Mouse (Mus musculus) CH12.LX (cell line): Measurements from ENCODE around the gene Slc34a1. TPM values are rescaled to one million over a fixed set of nuclear protein-coding genes. Genes with fewer than 3 reads are reported as not detected.

ENCODE experiments used
- DNase-seq: peaks from one replicate; pipeline ENCODE4 v3.0.0-alpha.2; 2013; ENCODE audit errors: extremely low read depth
- H3K27ac ChIP-seq: 2 replicates; pipeline ENCODE4 v1.5.1; 2012; ENCODE audit warnings: low read depth, mild to moderate bottlenecking, control low read depth, moderate library complexity; ENCODE audit not compliant: insufficient read depth
- H3K27me3 ChIP-seq: replicated peaks from 2 replicates; pipeline ENCODE3; 2012; ENCODE audit warnings: inconsistent platforms
- H3K36me3 ChIP-seq, 2 experiments: replicated peaks in 1 of 2; 2 replicates each; pipeline versions ENCODE3 to v1.6.1; 2012; ENCODE audit warnings: inconsistent platforms in 1 of 2, low read length in 1 of 2, mild to moderate bottlenecking in 1 of 2, mixed read lengths in 1 of 2, moderate library complexity in 1 of 2; ENCODE audit not compliant: control insufficient read depth in 1 of 2, insufficient read depth in 1 of 2
- H3K4me1 ChIP-seq, 2 experiments: 2 replicates each; pipeline ENCODE4 v1.6.1; 2012; ENCODE audit warnings: inconsistent platforms in 1 of 2, moderate library complexity in 1 of 2; ENCODE audit not compliant: insufficient read depth in 2 of 2, control insufficient read depth in 1 of 2
- H3K4me2 ChIP-seq: 2 replicates; pipeline ENCODE4 v1.6.1; 2012; ENCODE audit warnings: low read depth, mild to moderate bottlenecking, control low read depth; ENCODE audit not compliant: poor library complexity, insufficient read depth, severe bottlenecking
- H3K4me3 ChIP-seq, 3 experiments: fragments of 150-350 bp in 1 of 3; sonication (generic) in 1 of 3; replicated peaks in 1 of 3; 2 replicates each; pipeline versions ENCODE3 to v1.5.1; 2011 to 2012; ENCODE audit warnings: low read depth in 2 of 3, low read length in 2 of 3, mild to moderate bottlenecking in 2 of 3, moderate library complexity in 2 of 3, control low read depth in 1 of 3, improper control_type of control experiment in 1 of 3, inconsistent platforms in 1 of 3, mixed read lengths in 1 of 3; ENCODE audit not compliant: poor library complexity in 1 of 3
- H3K79me2 ChIP-seq: replicated peaks from 2 replicates; pipeline ENCODE4 v1.6.1; 2012; ENCODE audit warnings: mild to moderate bottlenecking, moderate library complexity; ENCODE audit not compliant: control insufficient read depth, poor library complexity, insufficient read depth, severe bottlenecking; ENCODE audit errors: extremely low read depth
- H3K9ac ChIP-seq: 2 replicates; pipeline ENCODE4 v1.6.1; 2012; ENCODE audit warnings: low read depth, mild to moderate bottlenecking, control low read depth, moderate library complexity; ENCODE audit not compliant: insufficient read depth
- H3K9me3 ChIP-seq: replicated peaks from 2 replicates; pipeline ENCODE3; 2012; ENCODE audit warnings: low read length, inconsistent platforms, mixed read lengths
- BHLHE40 ChIP-seq: IDR thresholded peaks from 2 replicates; pipeline ENCODE4 v1.6.1; 2011; ENCODE audit warnings: mild to moderate bottlenecking, low read depth, low read length, improper control_type of control experiment
- CHD2 ChIP-seq: IDR thresholded peaks from 2 replicates; pipeline ENCODE4 v1.6.1; 2011; ENCODE audit warnings: low read length, improper control_type of control experiment
- CTCF ChIP-seq, 2 experiments: IDR thresholded peaks in 1 of 2; conservative IDR thresholded peaks in 1 of 2; 2 replicates each; pipeline ENCODE4 v1.5.1; 2011 to 2012; ENCODE audit warnings: low read depth in 2 of 2, low read length in 2 of 2, improper control_type of control experiment in 1 of 2, inconsistent platforms in 1 of 2, mild to moderate bottlenecking in 1 of 2, moderate library complexity in 1 of 2
- ELF1 ChIP-seq: IDR thresholded peaks from 2 replicates; pipeline ENCODE4 v1.6.1; 2014; ENCODE audit warnings: low read depth, mild to moderate bottlenecking, inconsistent platforms, low read length, improper control_type of control experiment
- EP300 ChIP-seq: IDR thresholded peaks from 2 replicates; pipeline ENCODE4 v1.6.1; 2011; ENCODE audit warnings: low read length, improper control_type of control experiment
- ETS1 ChIP-seq: conservative IDR thresholded peaks from 2 replicates; pipeline ENCODE4 v1.6.1; 2012; ENCODE audit warnings: low read depth, mild to moderate bottlenecking, inconsistent platforms, low read length, improper control_type of control experiment, moderate library complexity
- GABPA ChIP-seq: IDR thresholded peaks from 2 replicates; pipeline ENCODE4 v1.6.1; 2012; ENCODE audit warnings: low read depth, low read length, improper control_type of control experiment, inconsistent platforms; ENCODE audit not compliant: insufficient replicate concordance
- HCFC1 ChIP-seq: IDR thresholded peaks from 2 replicates; pipeline ENCODE4 v1.6.1; 2012; ENCODE audit warnings: low read depth, mild to moderate bottlenecking, inconsistent platforms, low read length, improper control_type of control experiment
- IRF4 ChIP-seq: IDR thresholded peaks from 2 replicates; pipeline ENCODE4 v1.6.1; 2014; ENCODE audit warnings: low read depth, mild to moderate bottlenecking, inconsistent platforms, low read length, improper control_type of control experiment
- JUND ChIP-seq: conservative IDR thresholded peaks from 2 replicates; pipeline ENCODE4 v1.6.1; 2011; ENCODE audit warnings: low read depth, low read length, improper control_type of control experiment
- MAX ChIP-seq: IDR thresholded peaks from 2 replicates; pipeline ENCODE4 v1.6.1; 2011; ENCODE audit warnings: low read length, improper control_type of control experiment
- MAZ ChIP-seq: IDR thresholded peaks from 2 replicates; pipeline ENCODE4 v1.6.1; 2012; ENCODE audit warnings: low read depth, mild to moderate bottlenecking, inconsistent platforms, low read length, improper control_type of control experiment, moderate library complexity
- MEF2A ChIP-seq: IDR thresholded peaks from 2 replicates; pipeline ENCODE4 v1.6.1; 2014; ENCODE audit warnings: low read depth, mild to moderate bottlenecking, inconsistent platforms, low read length, improper control_type of control experiment, borderline replicate concordance
- MXI1 ChIP-seq: IDR thresholded peaks from 2 replicates; pipeline ENCODE4 v1.6.1; 2011; ENCODE audit warnings: mild to moderate bottlenecking, low read depth, low read length, improper control_type of control experiment
- MYC ChIP-seq: IDR thresholded peaks from 2 replicates; pipeline ENCODE4 v1.6.1; 2011; ENCODE audit warnings: low read depth, mild to moderate bottlenecking, improper control_type of control experiment, low read length
- NELFE ChIP-seq: IDR thresholded peaks from 2 replicates; pipeline ENCODE4 v1.6.1; 2011; ENCODE audit warnings: low read depth, low read length, improper control_type of control experiment
- POLR2A ChIP-seq: IDR thresholded peaks from 2 replicates; pipeline ENCODE4 v1.6.1; 2011; ENCODE audit warnings: low read depth, mild to moderate bottlenecking, improper control_type of control experiment, low read length
- RAD21 ChIP-seq: IDR thresholded peaks from 2 replicates; pipeline ENCODE4 v1.6.1; 2011; ENCODE audit warnings: low read depth, mild to moderate bottlenecking, low read length, improper control_type of control experiment, moderate library complexity
- SIN3A ChIP-seq: IDR thresholded peaks from 2 replicates; pipeline ENCODE4 v1.6.1; 2012; ENCODE audit warnings: low read length, improper control_type of control experiment, inconsistent platforms
- SMC3 ChIP-seq: IDR thresholded peaks from 2 replicates; pipeline ENCODE4 v1.6.1; 2011; ENCODE audit warnings: low read depth, low read length, improper control_type of control experiment
- TBP ChIP-seq: conservative IDR thresholded peaks from 2 replicates; pipeline ENCODE4 v1.6.1; 2011; ENCODE audit warnings: low read depth, low read length, improper control_type of control experiment
- TCF12 ChIP-seq: IDR thresholded peaks from 2 replicates; pipeline ENCODE4 v1.6.1; 2014; ENCODE audit warnings: low read depth, mild to moderate bottlenecking, inconsistent platforms, low read length, improper control_type of control experiment
- UBTF ChIP-seq: IDR thresholded peaks from 2 replicates; pipeline ENCODE4 v1.6.1; 2012; ENCODE audit warnings: low read depth, mild to moderate bottlenecking, inconsistent platforms, low read length, improper control_type of control experiment, moderate library complexity
- USF1 ChIP-seq: IDR thresholded peaks from 2 replicates; pipeline ENCODE4 v1.6.1; 2014; ENCODE audit warnings: low read depth, mild to moderate bottlenecking, inconsistent platforms, low read length, improper control_type of control experiment
- USF2 ChIP-seq: conservative IDR thresholded peaks from 2 replicates; pipeline ENCODE4 v1.6.1; 2011; ENCODE audit warnings: low read depth, low read length, improper control_type of control experiment
- ZC3H11A ChIP-seq: IDR thresholded peaks from 2 replicates; pipeline ENCODE4 v1.6.1; 2012; ENCODE audit warnings: low read depth, mild to moderate bottlenecking, inconsistent platforms, low read length, improper control_type of control experiment
- ZMIZ1 ChIP-seq: IDR thresholded peaks from 2 replicates; pipeline ENCODE4 v1.6.1; 2012; ENCODE audit warnings: low read depth, mild to moderate bottlenecking, inconsistent platforms, low read length, improper control_type of control experiment
- ZNF384 ChIP-seq: IDR thresholded peaks from 2 replicates; pipeline ENCODE4 v1.6.1; 2012; ENCODE audit warnings: low read depth, low read length, improper control_type of control experiment, inconsistent platforms
- dilution Hi-C: fragments of 300-500 bp; cut with MboI; formaldehyde crosslinking; loops from 2 replicates; pipeline ENCODE4 v1.14.3; 2020; ENCODE audit warnings: low sequenced_read_pairs; ENCODE audit not compliant: extremely low pct_unique_long_range_greater_than_20kb, extremely low pct_ligation_motif_present
- in situ Hi-C: fragments of 300-500 bp; cut with MboI; formaldehyde crosslinking; loops from 3 replicates; pipeline ENCODE4 v1.14.3; 2019; ENCODE audit warnings: low sequenced_read_pairs, low pct_ligation_motif_present, low pct_unique_long_range_greater_than_20kb, mixed read lengths
- polyA plus RNA-seq: library from polyadenylated mRNA; unstranded; fragments of >175 nt; gene quantifications from 2 replicates; pipeline ENCODE4 v1.2.1, GENCODE M21; 2012; ENCODE audit warnings: low read depth; ENCODE audit not compliant: insufficient read length
- total RNA-seq, 2 experiments: library from RNA; depleted of rRNA; stranded (reverse); fragments of 300-350 nt in 1 of 2; fragments of >200 nt in 1 of 2; gene quantifications; 2 replicates each; pipeline ENCODE4 v1.2.3; 2012 to 2014

Gene Slc34a1
- total and polyA plus RNA-seq, 3 experiments: not detected

GRCm38 (mm10) chr13:55362453-55363060 lies 35.4 kb upstream of the Slc34a1 start, which contains the start of gene Lman2 (continued):
- TF ChIP-seq HCFC1 (peak; percentile 91), ETS1 (no peak), IRF4 (no peak; the same call in 1 of the 2 replicates), MEF2A (no peak), ZMIZ1 (0 out of 2 replicates have a peak, but pooled peaks have one; percentile 57), MAZ (no peak), USF2 (no peak), ZNF384 (no peak)

- H3K4me1 ChIP-seq: peaks cover 22 to 49% of the 10 kb centered on the region in 2 experiments
- DNase-seq: no peak
- dilution Hi-C loops: no loop called here
Measured at GRCm38 (mm10) chr13:55368401-55368800, 29.6 kb upstream of the Slc34a1 start.

GRCm38 (mm10) chr13:55369531-55370114 lies 28.4 kb upstream of the Slc34a1 start, which contains the start of gene Rgs14:
TSS of gene Rgs14 (plus strand) at chr13:55369732.
- H3K4me2 ChIP-seq: peak within 1 kb of the TSS; percentile 53
- no peaks in the 10 kb centered on the region for H3K27me3 ChIP-seq
- peaks cover 0 to 3% of the 10 kb centered on the region in 2 experiments for H3K36me3 ChIP-seq
- H3K4me3 ChIP-seq: peak within 1 kb of the TSS; percentile 55 to 65 (median 62)
- DNase-seq: peak; percentile 85
- peaks cover 22 to 61% of the 10 kb centered on the region in 2 experiments for H3K4me1 ChIP-seq
- no peaks in the 10 kb centered on the region for H3K9me3 ChIP-seq
- H3K79me2 ChIP-seq: no peaks in the 10 kb centered on the region
- peak within 1 kb of the TSS; percentile 37 for H3K9ac ChIP-seq
- dilution Hi-C loops: no loop called here
- H3K27ac ChIP-seq: peak within 1 kb of the TSS; percentile 29; the same call in 1 of the 2 replicates
- in situ Hi-C loops: no loop called here
- TF ChIP-seq TBP: 0 out of 2 replicates have a peak, but pooled peaks have one; percentile 53
- peak; percentile 94 for TF ChIP-seq SIN3A
- TF ChIP-seq BHLHE40: peak; percentile 59
- no peak for TF ChIP-seq ZC3H11A
- TF ChIP-seq MEF2A: peak; percentile 45; the same call in 1 of the 2 replicates
- TF ChIP-seq SMC3: peak; percentile 15; the same call in 1 of the 2 replicates
- TF ChIP-seq TCF12: peak; percentile 64
- TF ChIP-seq RAD21: no peak; the same call in none of the 2 replicates
- TF ChIP-seq CHD2: peak; percentile 62; the same call in 1 of the 2 replicates
- TF ChIP-seq NELFE: peak; percentile 80
- peak; percentile 72; the same call in 1 of the 2 replicates for TF ChIP-seq MAX
- TF ChIP-seq HCFC1: peak; percentile 62
- TF ChIP-seq MXI1: peak; percentile 86
- peak; percentile 73 for TF ChIP-seq MYC
- TF ChIP-seq POLR2A: peak; percentile 71
- TF ChIP-seq ELF1: peak; percentile 78
- peak; percentile 71 for TF ChIP-seq IRF4
- TF ChIP-seq EP300: peak; percentile 68
- TF ChIP-seq JUND: no peak; the same call in 1 of the 2 replicates

More at GRCm38 (mm10) chr13:55368401-55368800, 29.6 kb upstream of the Slc34a1 start:
- H3K36me3 ChIP-seq: no peaks in the 10 kb centered on the region
- no peak overlapping the region for H3K9ac ChIP-seq
- TF ChIP-seq MYC (0 out of 2 replicates have a peak, but pooled peaks have one; percentile 30), CTCF (conservative IDR thresholded peaks at IDR 0.05 in 1 of 2, IDR thresholded peaks at IDR 0.05 in 1 of 2; ENCODE audit: low read depth in 2 of 2, low read length in 2 of 2) (peak in 1 of 2 experiments; percentile 59; a peak in 2 of 4 replicates), BHLHE40 (no peak), RAD21 (peak; percentile 42), MEF2A (no peak), UBTF (no peak), IRF4 (no peak), USF1 (no peak), CHD2 (no peak), ZC3H11A (no peak), SMC3 (peak; percentile 36), GABPA (no peak)
- no peaks in the 10 kb centered on the region for H3K79me2 ChIP-seq
- no peaks in the 10 kb centered on the region for H3K9me3 ChIP-seq
- H3K27me3 ChIP-seq: no peaks in the 10 kb centered on the region
- in situ Hi-C loops: no loop called here
- H3K4me2 ChIP-seq: no peak overlapping the region
- no peak overlapping the region for H3K4me3 ChIP-seq
- H3K27ac ChIP-seq: no peak overlapping the region
